Mouse (Mus musculus): ENCODE measurements around the gene Hmgcl. TPM values are rescaled to one million over a fixed set of nuclear protein-coding genes. Genes with fewer than 3 reads are reported as not detected.

The Hmgcl gene
- polyA plus RNA-seq, 1 experiment from 2014 or later: 55.9 TPM

- Histone ChIP-seq H3K27me3 (ENCODE audit: control insufficient read depth, insufficient read depth, low read length) (no peaks in the 10 kb centered on the region), H3K4me2 (ENCODE audit: low read depth, low read length, severe bottlenecking) (no peak overlapping the region), H3K4me1 (replicated peaks; ENCODE audit: control insufficient read depth, insufficient read depth, low read length) (peaks cover 9% of the 10 kb centered on the region), H3K9me3 (ENCODE audit: control insufficient read depth, low read length) (no peaks in the 10 kb centered on the region), H3K4me3 (ENCODE audit: low read depth, low read length) (no peak overlapping the region), H3K36me3 (ENCODE audit: control insufficient read depth, insufficient read depth, low read length) (peaks cover 10% of the 10 kb centered on the region), H3K9ac (ENCODE audit: low read length) (no peak overlapping the region), H3K27ac (ENCODE audit: low read depth, low read length) (no peak overlapping the region)
- 89% methylated on average over 16 of the region's 16 CpGs for WGBS
- no peak for ATAC-seq (replicated peaks; ENCODE audit: low FRiP score)
- DNase-seq (ENCODE audit: low spot score): no peak
Observed at GRCm38 (mm10) chr4:135966283-135966682, 20.0 kb downstream of the Hmgcl start.

GRCm38 (mm10) chr4:135967086-135967760 lies 21.0 kb downstream of the Hmgcl start:
- no peak overlapping the region for H3K27ac ChIP-seq (ENCODE audit: low read depth, low read length)
- DNase-seq (ENCODE audit: low spot score) (no peak), ATAC-seq (replicated peaks; ENCODE audit: low FRiP score) (no peak)
- H3K36me3 ChIP-seq (ENCODE audit: control insufficient read depth, insufficient read depth, low read length): peaks cover 10% of the 10 kb centered on the region
- no peak overlapping the region for H3K4me3 ChIP-seq (ENCODE audit: low read depth, low read length)
- no peak overlapping the region for H3K4me2 ChIP-seq (ENCODE audit: low read depth, low read length, severe bottlenecking)
- H3K27me3 ChIP-seq (ENCODE audit: control insufficient read depth, insufficient read depth, low read length): no peaks in the 10 kb centered on the region
- 93% methylated on average over 18 of the region's 18 CpGs for WGBS
- H3K9ac ChIP-seq (ENCODE audit: low read length): no peak overlapping the region
- H3K9me3 ChIP-seq (ENCODE audit: control insufficient read depth, low read length): no peaks in the 10 kb centered on the region
- H3K4me1 ChIP-seq (replicated peaks; ENCODE audit: control insufficient read depth, insufficient read depth, low read length): peaks cover 11% of the 10 kb centered on the region

- DNase-seq (ENCODE audit: low spot score): peak; percentile 47
- Histone ChIP-seq H3K27ac (ENCODE audit: low read depth, low read length) (no peak overlapping the region), H3K9me3 (ENCODE audit: control insufficient read depth, low read length) (no peaks in the 10 kb centered on the region), H3K4me3 (ENCODE audit: low read depth, low read length) (no peak overlapping the region), H3K36me3 (ENCODE audit: control insufficient read depth, insufficient read depth, low read length) (peaks cover 10% of the 10 kb centered on the region), H3K9ac (ENCODE audit: low read length) (no peak overlapping the region), H3K4me1 (replicated peaks; ENCODE audit: control insufficient read depth, insufficient read depth, low read length) (peaks cover 11% of the 10 kb centered on the region), H3K27me3 (ENCODE audit: control insufficient read depth, insufficient read depth, low read length) (no peaks in the 10 kb centered on the region), H3K4me2 (ENCODE audit: low read depth, low read length, severe bottlenecking) (no peak overlapping the region)
- WGBS: 84% methylated on average over 19 of the region's 19 CpGs
- ATAC-seq (replicated peaks; ENCODE audit: low FRiP score): no peak
Observed at GRCm38 (mm10) chr4:135968271-135968869, 22.1 kb downstream of the Hmgcl start.

- no peak for DNase-seq (ENCODE audit: low spot score)
Observed at GRCm38 (mm10) chr4:135969070-135969750, 23.0 kb downstream of the Hmgcl start.

GRCm38 (mm10) chr4:135970585-135970984 lies 24.3 kb downstream of the Hmgcl start:
- no peak for ATAC-seq (replicated peaks; ENCODE audit: low FRiP score)
- peaks cover 10% of the 10 kb centered on the region for H3K36me3 ChIP-seq (ENCODE audit: control insufficient read depth, insufficient read depth, low read length)
- H3K27ac ChIP-seq (ENCODE audit: low read depth, low read length): no peak overlapping the region
- DNase-seq (ENCODE audit: low spot score): no peak
- no peak overlapping the region for H3K9ac ChIP-seq (ENCODE audit: low read length)
- 91% methylated on average over 11 of the region's 11 CpGs for WGBS
- no peaks in the 10 kb centered on the region for H3K9me3 ChIP-seq (ENCODE audit: control insufficient read depth, low read length)
- 0 out of 2 replicates have a peak overlapping the region, but pooled peaks have one; percentile 5 for H3K4me2 ChIP-seq (ENCODE audit: low read depth, low read length, severe bottlenecking)
- no peak overlapping the region for H3K4me3 ChIP-seq (ENCODE audit: low read depth, low read length)
- peaks cover 5% of the 10 kb centered on the region; the same call in 1 of the 2 replicates for H3K4me1 ChIP-seq (replicated peaks; ENCODE audit: control insufficient read depth, insufficient read depth, low read length)
- no peaks in the 10 kb centered on the region for H3K27me3 ChIP-seq (ENCODE audit: control insufficient read depth, insufficient read depth, low read length)

More at GRCm38 (mm10) chr4:135969070-135969750, 23.0 kb downstream of the Hmgcl start:
- Histone ChIP-seq H3K27me3 (ENCODE audit: control insufficient read depth, insufficient read depth, low read length) (no peaks in the 10 kb centered on the region), H3K4me3 (ENCODE audit: low read depth, low read length) (no peak overlapping the region), H3K27ac (ENCODE audit: low read depth, low read length) (no peak overlapping the region), H3K9me3 (ENCODE audit: control insufficient read depth, low read length) (no peaks in the 10 kb centered on the region), H3K9ac (ENCODE audit: low read length) (no peak overlapping the region), H3K4me2 (ENCODE audit: low read depth, low read length, severe bottlenecking) (no peak overlapping the region), H3K4me1 (replicated peaks; ENCODE audit: control insufficient read depth, insufficient read depth, low read length) (peaks cover 9% of the 10 kb centered on the region), H3K36me3 (ENCODE audit: control insufficient read depth, insufficient read depth, low read length) (peaks cover 10% of the 10 kb centered on the region)
- WGBS: 91% methylated on average over 13 of the region's 13 CpGs
- no peak for ATAC-seq (replicated peaks; ENCODE audit: low FRiP score)

- H3K27ac ChIP-seq (ENCODE audit: low read depth, low read length): no peak overlapping the region
- DNase-seq (ENCODE audit: low spot score): peak; percentile 48
Observed at GRCm38 (mm10) chr4:135971805-135972555, 25.7 kb downstream of the Hmgcl start.

GRCm38 (mm10) chr4:135972556-135972906 lies 26.3 kb downstream of the Hmgcl start, which contains the start of gene Lypla2:
TSS of gene Lypla2 (minus strand) at chr4:135972626.
- no peaks in the 10 kb centered on the region for H3K27me3 ChIP-seq (ENCODE audit: control insufficient read depth, insufficient read depth, low read length)
- H3K4me1 ChIP-seq (replicated peaks; ENCODE audit: control insufficient read depth, insufficient read depth, low read length): peaks cover 5% of the 10 kb centered on the region; the same call in 1 of the 2 replicates
- no peak within 1 kb of the TSS for H3K27ac ChIP-seq (ENCODE audit: low read depth, low read length)
- peak within 1 kb of the TSS; percentile 79 for H3K9ac ChIP-seq (ENCODE audit: low read length)
- DNase-seq (ENCODE audit: low spot score): peak; percentile 89
- peak; percentile 83 for ATAC-seq (replicated peaks; ENCODE audit: low FRiP score)
- WGBS: 2% methylated on average over 18 of the region's 19 CpGs
- H3K9me3 ChIP-seq (ENCODE audit: control insufficient read depth, low read length): no peaks in the 10 kb centered on the region
- H3K4me2 ChIP-seq (ENCODE audit: low read depth, low read length, severe bottlenecking): peak within 1 kb of the TSS; percentile 89
- H3K36me3 ChIP-seq (ENCODE audit: control insufficient read depth, insufficient read depth, low read length): peaks cover 10% of the 10 kb centered on the region
- H3K4me3 ChIP-seq (ENCODE audit: low read depth, low read length): peak within 1 kb of the TSS; percentile 79

More at GRCm38 (mm10) chr4:135971805-135972555, 25.7 kb downstream of the Hmgcl start:
- Histone ChIP-seq H3K9me3 (ENCODE audit: control insufficient read depth, low read length) (no peaks in the 10 kb centered on the region), H3K9ac (ENCODE audit: low read length) (peak overlapping the region; percentile 79), H3K36me3 (ENCODE audit: control insufficient read depth, insufficient read depth, low read length) (peaks cover 12% of the 10 kb centered on the region), H3K4me1 (replicated peaks; ENCODE audit: control insufficient read depth, insufficient read depth, low read length) (peaks cover 5% of the 10 kb centered on the region; the same call in 1 of the 2 replicates), H3K4me3 (ENCODE audit: low read depth, low read length) (peak overlapping the region; percentile 79), H3K27me3 (ENCODE audit: control insufficient read depth, insufficient read depth, low read length) (no peaks in the 10 kb centered on the region), H3K4me2 (ENCODE audit: low read depth, low read length, severe bottlenecking) (peak overlapping the region; percentile 89)
- WGBS: under 1% methylated on average over 35 of the region's 35 CpGs
- ATAC-seq (replicated peaks; ENCODE audit: low FRiP score): peak; percentile 54; the same call in 1 of the 2 replicates

All from forebrain, embryonic 11.5 days (tissue).